Mouse (Mus musculus) midbrain, postnatal 0 days (tissue): ENCODE data around the gene Zfp683. TPM values are rescaled to one million over a fixed set of nuclear protein-coding genes. Genes with fewer than 3 reads are reported as not detected.
A peak's percentile ranks its signal among the peaks of the same experiment; 100 is the strongest.

ENCODE experiments used
- ATAC-seq: fragments of 200-750 bp; cut with Nextera tagmentation; 2 replicates; pipeline ENCODE4 v1.8.0; 2017; ENCODE audit warnings: moderate number of reproducible peaks, mild to moderate bottlenecking, moderate TSS enrichment, moderate library complexity; ENCODE audit not compliant: low FRiP score
- DNase-seq: peaks from one replicate; pipeline ENCODE4 v3.0.0-alpha.2; 2015; ENCODE audit warnings: low spot score
- H3K27ac ChIP-seq: fragments of 300-500 bp; sonication (generic); 2 replicates; pipeline ENCODE4 v1.5.1; 2014; ENCODE audit warnings: low read depth, mild to moderate bottlenecking, low read length, mixed read lengths
- H3K27me3 ChIP-seq: fragments of 300-500 bp; sonication (generic); 2 replicates; pipeline ENCODE4 v1.6.1; 2014; ENCODE audit warnings: low read length, control low read depth, mixed read lengths; ENCODE audit not compliant: insufficient read depth
- H3K36me3 ChIP-seq: fragments of 300-500 bp; sonication (generic); 2 replicates; pipeline ENCODE4 v1.6.1; 2014; ENCODE audit warnings: low read length, control low read depth, mixed read lengths; ENCODE audit not compliant: insufficient read depth
- H3K4me1 ChIP-seq: fragments of 300-500 bp; sonication (generic); 2 replicates; pipeline ENCODE4 v1.6.1; 2014; ENCODE audit warnings: mild to moderate bottlenecking, control low read depth, antibody characterized with exemption, low read length, mixed read lengths; ENCODE audit not compliant: insufficient read depth
- H3K4me2 ChIP-seq: fragments of 300-500 bp; sonication (generic); 2 replicates; pipeline ENCODE4 v1.6.1; 2014; ENCODE audit warnings: low read depth, mild to moderate bottlenecking, low read length, mixed read lengths; ENCODE audit not compliant: poor library complexity, severe bottlenecking
- H3K4me3 ChIP-seq: fragments of 300-500 bp; sonication (generic); 2 replicates; pipeline ENCODE4 v1.5.1; 2014; ENCODE audit warnings: low read depth, mild to moderate bottlenecking, low read length, moderate library complexity
- H3K9ac ChIP-seq: fragments of 300-500 bp; sonication (generic); replicated peaks from 2 replicates; pipeline ENCODE4 v1.6.1; 2014; ENCODE audit warnings: mild to moderate bottlenecking, low read length, moderate library complexity, mixed read lengths; ENCODE audit not compliant: poor library complexity, severe bottlenecking
- H3K9me3 ChIP-seq: fragments of 300-500 bp; sonication (generic); 2 replicates; pipeline ENCODE4 v1.6.1; 2016; ENCODE audit warnings: low read length, control low read depth
- CTCF ChIP-seq: IDR thresholded peaks from 2 replicates; pipeline ENCODE4 v1.5.1; 2016; ENCODE audit warnings: antibody characterized with exemption, mild to moderate bottlenecking
- WGBS: fragments of 180-500 bp; shearing (Covaris S2); extraction: QIAGEN DNeasy Blood & Tissue Kit; methylation state at CpG from one replicate; pipeline ENCODE4 v1.1.7; 2014; 5-methylcytosine and 5-hydroxymethylcytosine counted together
- polyA plus RNA-seq: library from polyadenylated mRNA; unstranded; fragments of >200 nt; fragmentation: Nextera tagmentation; extraction: Ambion mirVana; gene quantifications from 2 replicates; pipeline ENCODE4 v1.2.1, GENCODE M21; 2015
- total RNA-seq: library from RNA; depleted of rRNA; stranded (reverse); fragments of >200 nt; gene quantifications from 2 replicates; pipeline ENCODE4 v1.2.3, GENCODE M21; 2014

Zfp683 gene
- total and polyA plus RNA-seq, 2 experiments from 2014 or later = not detected

DNA sequence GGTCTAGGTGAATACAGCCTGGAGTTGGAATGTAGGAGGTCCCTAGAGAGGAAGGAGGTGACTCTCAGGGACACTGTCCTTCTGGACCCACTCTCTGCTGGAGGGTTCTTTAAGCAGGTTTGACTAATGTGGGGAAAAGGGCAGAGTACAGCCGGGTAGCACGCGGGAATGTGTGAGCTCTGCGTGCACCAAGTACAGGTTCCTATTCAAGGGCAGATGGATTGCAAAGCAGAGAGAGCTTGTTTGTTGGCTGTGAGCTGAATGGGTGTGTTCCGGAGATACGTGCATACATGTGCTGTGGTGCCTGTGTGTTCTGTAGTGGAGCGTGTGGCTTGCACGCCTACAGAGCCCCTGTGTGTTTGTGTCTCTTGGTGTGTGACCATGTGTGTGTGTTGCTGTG lies 13.7 kb downstream of the Zfp683 start:
- Histone ChIP-seq H3K27me3 (no peaks in the 10 kb centered on the region), H3K27ac (no peak overlapping the region), H3K4me2 (no peak overlapping the region), H3K4me3 (no peak overlapping the region), H3K9ac (no peak overlapping the region), H3K9me3 (no peaks in the 10 kb centered on the region), H3K4me1 (no peaks in the 10 kb centered on the region), H3K36me3 (no peaks in the 10 kb centered on the region)
- ATAC-seq (no peak), DNase-seq (no peak)
- WGBS = 90% methylated on average over 8 of the region's 8 CpGs
- TF ChIP-seq CTCF = no peak

DNA sequence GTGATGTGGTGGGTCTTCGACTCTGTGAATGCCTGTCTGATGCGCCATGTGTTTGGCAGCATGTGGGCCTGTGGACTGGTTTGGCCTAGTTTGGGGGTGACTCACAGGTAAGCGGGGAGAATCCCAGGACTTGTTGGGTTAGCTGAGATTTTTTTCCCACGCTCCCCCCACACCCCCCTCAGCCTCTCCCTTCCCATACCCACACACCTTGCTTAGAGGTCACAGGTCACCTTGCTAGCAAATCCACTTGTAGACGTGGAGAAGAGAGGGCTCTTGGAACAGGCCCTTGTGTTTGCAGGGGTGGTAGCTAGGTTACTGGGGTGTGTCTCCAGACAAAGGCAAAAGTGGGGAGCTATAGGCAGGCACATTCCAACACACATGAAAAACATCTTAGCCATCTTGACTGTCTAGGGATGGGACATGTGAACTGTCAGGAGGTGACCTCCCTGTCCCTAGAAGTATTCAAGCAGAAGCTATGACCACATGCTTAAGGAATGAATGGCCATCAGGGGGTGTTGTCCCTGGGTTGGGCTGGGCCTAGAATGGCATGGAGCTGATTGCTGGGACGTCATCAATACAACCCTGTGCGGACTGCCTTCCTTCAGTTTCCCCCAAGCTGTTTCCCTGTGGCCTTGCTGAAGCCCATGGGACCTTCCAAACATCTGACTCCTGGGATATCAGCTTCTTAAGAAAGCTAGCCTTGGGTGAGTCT lies 14.4 kb downstream of the Zfp683 start:
- Histone ChIP-seq H3K9ac (no peak overlapping the region), H3K4me3 (no peak overlapping the region), H3K9me3 (no peaks in the 10 kb centered on the region), H3K4me1 (no peaks in the 10 kb centered on the region), H3K4me2 (no peak overlapping the region), H3K27me3 (no peaks in the 10 kb centered on the region), H3K36me3 (no peaks in the 10 kb centered on the region), H3K27ac (no peak overlapping the region)
- WGBS = 84% methylated on average over 7 of the region's 7 CpGs
- ATAC-seq (no peak), DNase-seq (no peak)
- no peak for TF ChIP-seq CTCF

DNA sequence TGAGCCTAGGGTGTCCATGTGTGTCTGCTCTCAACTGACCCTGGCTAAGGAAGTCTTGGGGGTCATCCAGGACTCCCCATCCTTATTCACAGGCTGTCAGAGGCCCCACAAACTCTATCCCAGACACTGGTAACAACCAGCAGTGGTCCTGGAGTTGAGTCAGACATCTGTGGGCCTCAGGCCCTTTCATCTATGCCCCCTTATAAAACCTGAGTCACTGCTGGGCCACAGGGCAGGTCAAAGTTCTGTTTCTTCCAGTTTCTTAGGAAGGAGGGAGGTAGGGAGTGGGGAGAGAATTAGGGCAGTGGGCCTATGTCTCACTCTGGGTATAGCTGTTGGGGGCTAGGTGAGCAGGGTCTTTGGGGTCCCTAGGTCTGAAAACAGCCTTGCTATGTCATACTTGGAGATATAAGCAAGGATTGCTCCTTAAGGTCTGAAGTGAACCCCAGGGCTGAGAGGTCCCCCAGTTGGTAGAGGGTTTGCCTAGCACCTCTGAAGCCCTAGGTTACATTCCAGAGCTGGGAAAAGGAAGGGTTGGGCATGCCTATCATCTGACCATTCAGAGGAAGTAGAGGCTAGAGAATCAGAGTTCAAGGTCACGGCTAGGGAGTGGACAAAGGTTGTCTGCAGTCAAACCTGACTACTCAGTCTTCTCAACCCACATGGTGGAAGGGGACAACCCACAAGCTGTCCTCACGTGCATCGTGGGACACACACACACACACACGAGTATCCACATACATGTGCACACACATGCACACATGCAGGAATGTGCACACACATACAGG lies 15.3 kb downstream of the Zfp683 start:
- no peak overlapping the region for H3K9ac ChIP-seq
- H3K4me3 ChIP-seq = no peak overlapping the region
- H3K36me3 ChIP-seq = no peaks in the 10 kb centered on the region
- H3K9me3 ChIP-seq = no peaks in the 10 kb centered on the region
- 91% methylated on average over 4 of the region's 4 CpGs for WGBS
- no peak for DNase-seq
- no peaks in the 10 kb centered on the region for H3K27me3 ChIP-seq
- no peaks in the 10 kb centered on the region for H3K4me1 ChIP-seq
- ATAC-seq = no peak
- no peak overlapping the region for H3K27ac ChIP-seq
- TF ChIP-seq CTCF = no peak
- H3K4me2 ChIP-seq = no peak overlapping the region

DNA sequence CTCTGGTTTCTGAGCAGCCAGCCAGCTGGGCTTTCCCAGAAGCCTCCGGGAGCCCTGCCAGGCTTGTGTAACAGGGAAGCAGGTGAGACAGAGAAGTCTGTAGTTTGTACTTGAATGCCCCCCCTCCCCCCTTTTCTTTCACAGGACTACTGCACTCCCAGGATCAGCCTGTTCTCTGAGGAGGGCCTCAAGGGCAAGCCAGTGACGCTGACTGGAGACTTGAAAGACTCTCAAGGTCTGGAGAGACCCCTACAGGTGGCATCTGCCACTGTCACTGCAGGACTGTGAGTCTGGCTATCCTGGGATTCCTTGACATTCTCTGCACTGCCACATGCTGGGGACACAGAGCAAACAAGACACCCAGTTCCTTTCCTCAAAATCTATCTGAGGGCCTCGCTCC lies 25.1 kb downstream of the Zfp683 start:
- H3K9me3 ChIP-seq = no peaks in the 10 kb centered on the region
- H3K36me3 ChIP-seq = no peaks in the 10 kb centered on the region
- no peaks in the 10 kb centered on the region for H3K4me1 ChIP-seq
- H3K27me3 ChIP-seq = no peaks in the 10 kb centered on the region
- no peak overlapping the region for H3K9ac ChIP-seq
- H3K27ac ChIP-seq = no peak overlapping the region
- H3K4me3 ChIP-seq = no peak overlapping the region
- ATAC-seq = 0 out of 2 replicates have a peak, but pooled peaks have one; percentile 53
- 32% methylated on average over 3 of the region's 3 CpGs for whole genome bisulfite sequencing
- peak; percentile 87 for DNase-seq
- H3K4me2 ChIP-seq = no peak overlapping the region
- peak; percentile 78 for TF ChIP-seq CTCF

DNA sequence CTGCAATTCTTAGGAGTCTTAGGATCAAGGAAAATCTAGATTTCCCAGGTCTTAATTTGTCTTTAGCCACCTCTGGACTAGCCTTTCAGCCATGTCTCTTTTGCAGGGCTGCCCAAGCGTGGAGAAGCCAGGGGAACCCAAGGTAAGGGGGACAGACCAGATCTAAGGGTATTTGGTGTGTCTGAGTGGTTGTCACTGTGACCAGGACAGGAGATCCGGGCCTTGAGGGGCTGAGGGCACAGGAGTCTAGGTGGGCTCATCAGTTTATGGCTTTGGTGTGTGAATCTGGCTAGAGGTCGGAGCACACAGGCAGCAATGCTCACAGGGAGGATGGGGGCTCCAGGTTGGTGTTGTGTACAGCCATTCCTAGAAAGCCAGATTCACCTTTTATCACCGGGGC lies 27.0 kb downstream of the Zfp683 start:
- Histone ChIP-seq H3K4me2 (no peak overlapping the region), H3K4me1 (no peaks in the 10 kb centered on the region), H3K36me3 (no peaks in the 10 kb centered on the region), H3K27me3 (no peaks in the 10 kb centered on the region), H3K27ac (no peak overlapping the region), H3K9me3 (no peaks in the 10 kb centered on the region), H3K9ac (no peak overlapping the region), H3K4me3 (no peak overlapping the region)
- no peak for DNase-seq
- no peak for ATAC-seq
- 83% methylated on average over 4 of the region's 4 CpGs for WGBS
- TF ChIP-seq CTCF = no peak
